Mouse (Mus musculus): ENCODE data around the gene Nanog. TPM values are rescaled to one million over a fixed set of nuclear protein-coding genes. Genes with fewer than 3 reads are reported as not detected.
A peak's percentile ranks its signal among the peaks of the same experiment; 100 is the strongest.

Nanog gene
- polyA plus RNA-seq, 1 experiment = 0.08 TPM

GRCm38 (mm10) chr6:122665866-122666265, 41.4 kb upstream of the Nanog start:
- no peak for TF ChIP-seq CTCF (IDR thresholded peaks at IDR 0.05; ENCODE audit: borderline replicate concordance, control insufficient read depth, extremely low read depth, insufficient read depth, low read length, poor library complexity)
- TF ChIP-seq POLR2A (IDR thresholded peaks at IDR 0.05; ENCODE audit: control insufficient read depth, extremely low read depth, insufficient read depth, low read length, poor library complexity) = no peak
- Histone ChIP-seq H3K27me3 (ENCODE audit: control insufficient read depth, insufficient read depth, low read length) (no peaks in the 10 kb centered on the region), H3K36me3 (ENCODE audit: control insufficient read depth, insufficient read depth, low read length) (no peaks in the 10 kb centered on the region), H3K4me3 (ENCODE audit: control insufficient read depth, insufficient read depth, low read length) (no peak overlapping the region), H3K27ac (ENCODE audit: control insufficient read depth, insufficient read depth, low read length) (no peak overlapping the region), H3K4me1 (replicated peaks; ENCODE audit: control insufficient read depth, insufficient read depth, low read length) (no peaks in the 10 kb centered on the region)
- WGBS = 84% methylated on average over 7 of the region's 7 CpGs
- no peak for DNase-seq

GRCm38 (mm10) chr6:122667715-122668114, 39.6 kb upstream of the Nanog start:
- Histone ChIP-seq H3K4me1 (replicated peaks; ENCODE audit: control insufficient read depth, insufficient read depth, low read length) (no peaks in the 10 kb centered on the region), H3K4me3 (ENCODE audit: control insufficient read depth, insufficient read depth, low read length) (no peak overlapping the region), H3K36me3 (ENCODE audit: control insufficient read depth, insufficient read depth, low read length) (no peaks in the 10 kb centered on the region), H3K27me3 (ENCODE audit: control insufficient read depth, insufficient read depth, low read length) (no peaks in the 10 kb centered on the region), H3K27ac (ENCODE audit: control insufficient read depth, insufficient read depth, low read length) (no peak overlapping the region)
- no peak for DNase-seq
- TF ChIP-seq POLR2A (IDR thresholded peaks at IDR 0.05; ENCODE audit: control insufficient read depth, extremely low read depth, insufficient read depth, low read length, poor library complexity) = no peak
- TF ChIP-seq CTCF (IDR thresholded peaks at IDR 0.05; ENCODE audit: borderline replicate concordance, control insufficient read depth, extremely low read depth, insufficient read depth, low read length, poor library complexity) = no peak
- 91% methylated on average over 5 of the region's 5 CpGs for WGBS

- no peak overlapping the region for H3K4me3 ChIP-seq (ENCODE audit: control insufficient read depth, insufficient read depth, low read length)
- TF ChIP-seq CTCF (IDR thresholded peaks at IDR 0.05; ENCODE audit: borderline replicate concordance, control insufficient read depth, extremely low read depth, insufficient read depth, low read length, poor library complexity) = no peak
- no peak for TF ChIP-seq POLR2A (IDR thresholded peaks at IDR 0.05; ENCODE audit: control insufficient read depth, extremely low read depth, insufficient read depth, low read length, poor library complexity)
- no peaks in the 10 kb centered on the region for H3K4me1 ChIP-seq (replicated peaks; ENCODE audit: control insufficient read depth, insufficient read depth, low read length)
- no peak for DNase-seq
- 88% methylated on average over 5 of the region's 5 CpGs for WGBS
- no peak overlapping the region for H3K27ac ChIP-seq (ENCODE audit: control insufficient read depth, insufficient read depth, low read length)
- H3K36me3 ChIP-seq (ENCODE audit: control insufficient read depth, insufficient read depth, low read length) = no peaks in the 10 kb centered on the region
- no peaks in the 10 kb centered on the region for H3K27me3 ChIP-seq (ENCODE audit: control insufficient read depth, insufficient read depth, low read length)
Measured at GRCm38 (mm10) chr6:122668823-122669222, 38.5 kb upstream of the Nanog start.

GRCm38 (mm10) chr6:122669406-122670200, 37.7 kb upstream of the Nanog start:
- Histone ChIP-seq H3K4me1 (replicated peaks; ENCODE audit: control insufficient read depth, insufficient read depth, low read length) (no peaks in the 10 kb centered on the region), H3K27me3 (ENCODE audit: control insufficient read depth, insufficient read depth, low read length) (no peaks in the 10 kb centered on the region), H3K27ac (ENCODE audit: control insufficient read depth, insufficient read depth, low read length) (no peak overlapping the region), H3K4me3 (ENCODE audit: control insufficient read depth, insufficient read depth, low read length) (no peak overlapping the region), H3K36me3 (ENCODE audit: control insufficient read depth, insufficient read depth, low read length) (no peaks in the 10 kb centered on the region)
- DNase-seq = peak; percentile 92
- 17% methylated on average over 19 of the region's 19 CpGs for WGBS
- TF ChIP-seq CTCF (IDR thresholded peaks at IDR 0.05; ENCODE audit: borderline replicate concordance, control insufficient read depth, extremely low read depth, insufficient read depth, low read length, poor library complexity) (peak; percentile 91; the same call in 1 of the 2 replicates), POLR2A (IDR thresholded peaks at IDR 0.05; ENCODE audit: control insufficient read depth, extremely low read depth, insufficient read depth, low read length, poor library complexity) (no peak)

- WGBS = 75% methylated on average over 10 of the region's 10 CpGs
- Histone ChIP-seq H3K27ac (ENCODE audit: control insufficient read depth, insufficient read depth, low read length) (no peak overlapping the region), H3K4me3 (ENCODE audit: control insufficient read depth, insufficient read depth, low read length) (no peak overlapping the region)
Measured at GRCm38 (mm10) chr6:122670201-122670551, 37.1 kb upstream of the Nanog start.

GRCm38 (mm10) chr6:122670841-122671240, 36.4 kb upstream of the Nanog start:
- Histone ChIP-seq H3K4me1 (replicated peaks; ENCODE audit: control insufficient read depth, insufficient read depth, low read length) (no peaks in the 10 kb centered on the region), H3K27me3 (ENCODE audit: control insufficient read depth, insufficient read depth, low read length) (no peaks in the 10 kb centered on the region), H3K4me3 (ENCODE audit: control insufficient read depth, insufficient read depth, low read length) (no peak overlapping the region), H3K36me3 (ENCODE audit: control insufficient read depth, insufficient read depth, low read length) (no peaks in the 10 kb centered on the region), H3K27ac (ENCODE audit: control insufficient read depth, insufficient read depth, low read length) (no peak overlapping the region)
- DNase-seq = no peak
- 92% methylated on average over 4 of the region's 4 CpGs for WGBS
- TF ChIP-seq POLR2A (IDR thresholded peaks at IDR 0.05; ENCODE audit: control insufficient read depth, extremely low read depth, insufficient read depth, low read length, poor library complexity) (no peak), CTCF (IDR thresholded peaks at IDR 0.05; ENCODE audit: borderline replicate concordance, control insufficient read depth, extremely low read depth, insufficient read depth, low read length, poor library complexity) (no peak)

More at GRCm38 (mm10) chr6:122670201-122670551, 37.1 kb upstream of the Nanog start:
- no peak for TF ChIP-seq POLR2A (IDR thresholded peaks at IDR 0.05; ENCODE audit: control insufficient read depth, extremely low read depth, insufficient read depth, low read length, poor library complexity)
- TF ChIP-seq CTCF (IDR thresholded peaks at IDR 0.05; ENCODE audit: borderline replicate concordance, control insufficient read depth, extremely low read depth, insufficient read depth, low read length, poor library complexity) = no peak
- no peak for DNase-seq
- no peaks in the 10 kb centered on the region for H3K27me3 ChIP-seq (ENCODE audit: control insufficient read depth, insufficient read depth, low read length)
- H3K4me1 ChIP-seq (replicated peaks; ENCODE audit: control insufficient read depth, insufficient read depth, low read length) = no peaks in the 10 kb centered on the region
- no peaks in the 10 kb centered on the region for H3K36me3 ChIP-seq (ENCODE audit: control insufficient read depth, insufficient read depth, low read length)
